Mouse (Mus musculus) C2C12 (cell line): ENCODE results near the gene Mrpl12. TPM values are rescaled to one million over a fixed set of nuclear protein-coding genes. Genes with fewer than 3 reads are reported as not detected.

Experiments used
- polyA plus RNA-seq: library from polyadenylated mRNA; unstranded; fragments of >200 nt; fragmentation: generic; extraction: Trizol; gene quantifications from one replicate; pipeline ENCODE4 v1.2.1, GENCODE M21; 2012; ENCODE audit warnings: missing spikeins

Mrpl12 gene
- polyA plus RNA-seq, 1 experiment, result 338 TPM

Other genes starting within 250 kb of the Mrpl12 start
- gene Actg1, start 136.1 kb upstream of the Mrpl12 start, polyA plus RNA-seq, result 7,516 TPM
- 0.25 TPM for gene Fscn2, start 123.1 kb upstream of the Mrpl12 start, polyA plus RNA-seq
- gene Faap100, start 105.8 kb upstream of the Mrpl12 start, polyA plus RNA-seq, result 18.0 TPM
- gene Nploc4, start 46.9 kb upstream of the Mrpl12 start, polyA plus RNA-seq, result 61.8 TPM
- 0.02 TPM for gene Tspan10, start 42.0 kb upstream of the Mrpl12 start, polyA plus RNA-seq
- gene Pde6g, start 31.1 kb upstream of the Mrpl12 start, polyA plus RNA-seq, result 0.13 TPM
- gene Oxld1, start 26.5 kb upstream of the Mrpl12 start, polyA plus RNA-seq, result 7.5 TPM
- gene Ccdc137, start 26.5 kb upstream of the Mrpl12 start, polyA plus RNA-seq, result 24.6 TPM
- 26.4 TPM for gene Arl16, start 17.0 kb upstream of the Mrpl12 start, polyA plus RNA-seq
- gene Slc25a10, start 7.2 kb downstream of the Mrpl12 start, polyA plus RNA-seq, result 154 TPM
- not detected for gene Gcgr, start 46.1 kb downstream of the Mrpl12 start, polyA plus RNA-seq
- 90.7 TPM for gene Mcrip1, start 65.1 kb downstream of the Mrpl12 start, polyA plus RNA-seq
- gene Ppp1r27, start 66.5 kb downstream of the Mrpl12 start, polyA plus RNA-seq, result 0.12 TPM
- gene P4hb, start 88.6 kb downstream of the Mrpl12 start, polyA plus RNA-seq, result 519 TPM
- 1,072 TPM for gene Arhgdia, start 97.0 kb downstream of the Mrpl12 start, polyA plus RNA-seq
- gene Alyref, start 113.8 kb downstream of the Mrpl12 start, polyA plus RNA-seq, result 218 TPM
- gene Anapc11, start 113.8 kb downstream of the Mrpl12 start, polyA plus RNA-seq, result 254 TPM
- not detected for gene Npb, start 123.9 kb downstream of the Mrpl12 start, polyA plus RNA-seq
- 51.5 TPM for gene Pcyt2, start 133.3 kb downstream of the Mrpl12 start, polyA plus RNA-seq
- gene Sirt7, start 140.6 kb downstream of the Mrpl12 start, polyA plus RNA-seq, result 21.9 TPM
- 33.3 TPM for gene Mafg, start 149.0 kb downstream of the Mrpl12 start, polyA plus RNA-seq
- 16.1 TPM for gene Pycr1, start 159.2 kb downstream of the Mrpl12 start, polyA plus RNA-seq
- not detected for gene Myadml2, start 163.5 kb downstream of the Mrpl12 start, polyA plus RNA-seq
- 0.43 TPM for gene Notum, start 176.6 kb downstream of the Mrpl12 start, polyA plus RNA-seq
- 66.0 TPM for gene Aspscr1, start 188.4 kb downstream of the Mrpl12 start, polyA plus RNA-seq
- 57.6 TPM for gene Cenpx, start 229.1 kb downstream of the Mrpl12 start, polyA plus RNA-seq
- 13.5 TPM for gene Lrrc45, start 229.3 kb downstream of the Mrpl12 start, polyA plus RNA-seq
- 2.5 TPM for gene Rac3, start 236.9 kb downstream of the Mrpl12 start, polyA plus RNA-seq
- 15.4 TPM for gene Dcxr, start 242.7 kb downstream of the Mrpl12 start, polyA plus RNA-seq
- 51.7 TPM for gene Cbr2, start 247.5 kb downstream of the Mrpl12 start, polyA plus RNA-seq